Comparison of ENCODE assay signal across 24 mouse cellular contexts in the genomic region with DNA sequence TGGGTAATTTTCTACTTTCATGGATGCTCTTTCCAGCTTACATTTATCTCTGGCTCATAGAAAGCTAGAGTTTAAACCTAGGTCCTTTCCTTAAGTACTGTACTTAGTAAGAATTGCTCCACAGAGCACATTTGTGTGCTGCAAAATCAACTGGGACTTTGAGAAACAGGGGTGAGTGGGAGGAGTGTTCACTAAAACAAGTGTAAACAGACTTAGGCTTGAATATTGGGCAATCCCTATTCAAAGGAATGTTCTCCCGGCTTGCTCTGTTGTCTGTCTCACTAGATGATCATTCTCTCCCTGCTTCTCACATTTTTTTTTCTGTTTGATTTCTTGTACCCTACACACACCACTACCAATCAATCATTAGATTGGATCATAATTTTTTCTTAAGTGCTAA.
DNase-seq lines count a peak whose midpoint lies in the region; ATAC-seq and TF ChIP-seq lines count a peak whose summit lies in the region.
"Had no signal": no experiment of that assay in that cellular context is flagged by ENCODE, and none has a peak within 500 bp of the region (broad histone marks: within the 10 kb centered on the region; RNA-seq: fewer than 3 reads in every experiment).

No protein-coding gene starts in this region.

- no peak overlapping the region for H3K9ac ChIP-seq in liver, adult 2 months (ENCODE audit: low read depth, low read length)
- no peak overlapping the region for H3K9ac ChIP-seq in liver, embryonic 12.5 days
- no peak overlapping the region for H3K9ac ChIP-seq in forebrain, embryonic 12.5 days
- no peak overlapping the region for H3K9ac ChIP-seq in midbrain, embryonic 15.5 days
- H3K9ac ChIP-seq: embryonic facial prominence, embryonic 13.5 days; heart, embryonic 15.5 days; hindbrain, embryonic 15.5 days; limb, embryonic 13.5 days; liver, embryonic 14.5 days; neural tube, embryonic 15.5 days had no signal

- H3K4me2 ChIP-seq in liver, embryonic 12.5 days = no peak overlapping the region
- no peak overlapping the region for H3K4me2 ChIP-seq in forebrain, embryonic 12.5 days
- H3K4me2 ChIP-seq in midbrain, embryonic 15.5 days = no peak overlapping the region
- H3K4me2 ChIP-seq: embryonic facial prominence, embryonic 13.5 days; heart, embryonic 15.5 days; hindbrain, embryonic 15.5 days; limb, embryonic 13.5 days; neural tube, embryonic 15.5 days had no signal

- DNase-seq in gastrocnemius, adult 18-20 months (ENCODE audit: low spot score) = peak; percentile 41
- no peak for DNase-seq in gastrocnemius, postnatal 10 days
- peak; percentile 19 for DNase-seq in liver, adult 2 months (ENCODE audit: extremely low read depth, low read depth, low spot score)
- peak; percentile 86 for DNase-seq in adipocyte (ENCODE audit: low spot score)
- DNase-seq in lung, postnatal 14 days = peak; percentile 22
- DNase-seq: adrenal gland, adult 2 months; cerebellum, adult 2 months; cerebellum, postnatal 25 days; embryo, embryonic 11 days; gastrocnemius, postnatal 36 days; heart, postnatal 4 days; kidney, adult 9 months had no signal

- H3K27me3 ChIP-seq in liver, adult 2 months (ENCODE audit: control insufficient read depth, insufficient read depth, low read length) = no peaks in the 10 kb centered on the region
- no peaks in the 10 kb centered on the region for H3K27me3 ChIP-seq in liver, embryonic 12.5 days (replicated peaks)
- no peaks in the 10 kb centered on the region for H3K27me3 ChIP-seq in forebrain, embryonic 12.5 days
- no peaks in the 10 kb centered on the region for H3K27me3 ChIP-seq in midbrain, embryonic 15.5 days (replicated peaks)
- H3K27me3 ChIP-seq: embryonic facial prominence, embryonic 13.5 days; heart, embryonic 15.5 days; hindbrain, embryonic 15.5 days; limb, embryonic 13.5 days; neural tube, embryonic 15.5 days had no signal

- no peak overlapping the region for H3K4me3 ChIP-seq in liver, adult 2 months (ENCODE audit: insufficient read depth, low read depth, low read length)
- H3K4me3 ChIP-seq in liver, embryonic 12.5 days = no peak overlapping the region
- H3K4me3 ChIP-seq in forebrain, embryonic 12.5 days (replicated peaks) = no peak overlapping the region
- no peak overlapping the region for H3K4me3 ChIP-seq in midbrain, embryonic 15.5 days
- H3K4me3 ChIP-seq: embryonic facial prominence, embryonic 13.5 days; erythroblast, embryonic 14.5 days; heart, embryonic 15.5 days; hindbrain, embryonic 15.5 days; limb, embryonic 13.5 days; neural tube, embryonic 15.5 days had no signal

- H3K4me1 ChIP-seq in liver, adult 2 months (ENCODE audit: control insufficient read depth, insufficient read depth, low read length) = no peaks in the 10 kb centered on the region
- no peaks in the 10 kb centered on the region for H3K4me1 ChIP-seq in liver, embryonic 12.5 days
- H3K4me1 ChIP-seq in forebrain, embryonic 12.5 days = no peaks in the 10 kb centered on the region
- no peaks in the 10 kb centered on the region for H3K4me1 ChIP-seq in midbrain, embryonic 15.5 days
- H3K4me1 ChIP-seq: embryonic facial prominence, embryonic 13.5 days; heart, embryonic 15.5 days; hindbrain, embryonic 15.5 days; limb, embryonic 13.5 days; neural tube, embryonic 15.5 days had no signal

- H3K27ac ChIP-seq in liver, adult 2 months (replicated peaks; ENCODE audit: insufficient read depth, low read depth, low read length) = no peak overlapping the region
- no peak overlapping the region for H3K27ac ChIP-seq in liver, embryonic 12.5 days
- no peak overlapping the region for H3K27ac ChIP-seq in forebrain, embryonic 12.5 days
- no peak overlapping the region for H3K27ac ChIP-seq in midbrain, embryonic 15.5 days
- H3K27ac ChIP-seq: embryonic facial prominence, embryonic 13.5 days; heart, embryonic 15.5 days; hindbrain, embryonic 15.5 days; limb, embryonic 13.5 days; liver, embryonic 14.5 days; macrophage; neural tube, embryonic 15.5 days had no signal

- no peak for TF ChIP-seq CTCF in liver, adult 2 months (IDR thresholded peaks at IDR 0.05; ENCODE audit: low read depth, low read length)

- 24% methylated on average over 1 of the region's 1 CpGs for WGBS in liver, adult 2 months
- WGBS in liver, embryonic 12.5 days (ENCODE audit: insufficient replicate concordance) = 32% methylated on average over 1 of the region's 1 CpGs
- WGBS in forebrain, embryonic 12.5 days = 81% methylated on average over 1 of the region's 1 CpGs
- WGBS in midbrain, embryonic 15.5 days = 72% methylated on average over 1 of the region's 1 CpGs

- ATAC-seq in liver, embryonic 12.5 days = no peak
- no peak for ATAC-seq in forebrain, embryonic 12.5 days (ENCODE audit: low FRiP score)
- no peak for ATAC-seq in midbrain, embryonic 15.5 days (replicated peaks)
- ATAC-seq: forebrain, embryonic 14.5 days had no signal

- H3K79me2 ChIP-seq in liver, adult 2 months (ENCODE audit: control insufficient read depth, insufficient read depth, low read length) = no peaks in the 10 kb centered on the region

- no peak for TF ChIP-seq POLR2A in liver, adult 2 months (IDR thresholded peaks at IDR 0.05; ENCODE audit: extremely low read depth, insufficient read depth, low read length)

- H3K9me3 ChIP-seq in liver, embryonic 12.5 days (replicated peaks) = no peaks in the 10 kb centered on the region
- no peaks in the 10 kb centered on the region for H3K9me3 ChIP-seq in forebrain, embryonic 12.5 days
- H3K9me3 ChIP-seq in midbrain, embryonic 15.5 days = no peaks in the 10 kb centered on the region
- H3K9me3 ChIP-seq: embryonic facial prominence, embryonic 13.5 days; heart, embryonic 15.5 days; hindbrain, embryonic 15.5 days; limb, embryonic 13.5 days; neural tube, embryonic 15.5 days had no signal

- no peaks in the 10 kb centered on the region for H3K36me3 ChIP-seq in liver, adult 2 months (ENCODE audit: control insufficient read depth, insufficient read depth, low read length)
- no peaks in the 10 kb centered on the region for H3K36me3 ChIP-seq in liver, embryonic 12.5 days
- no peaks in the 10 kb centered on the region for H3K36me3 ChIP-seq in forebrain, embryonic 12.5 days (replicated peaks)
- no peaks in the 10 kb centered on the region for H3K36me3 ChIP-seq in midbrain, embryonic 15.5 days (replicated peaks)
- H3K36me3 ChIP-seq: embryonic facial prominence, embryonic 13.5 days; heart, embryonic 15.5 days; hindbrain, embryonic 15.5 days; limb, embryonic 13.5 days; neural tube, embryonic 15.5 days had no signal
